Mouse (Mus musculus): ENCODE measurements at regions not wholly inside any gene's neighbourhood (a gene's known extent, or its start where the extent isn't known, plus 50 kb on each side); places are given as distances from the start of the nearest gene placed in this dataset.
A peak's percentile ranks its signal among the peaks of the same experiment; 100 is the strongest.

- DNase-seq: no peak
These were observed 362.0 kb upstream of the Chd6 start for GRCm38 (mm10) chr2:161470844-161471243.

DNA sequence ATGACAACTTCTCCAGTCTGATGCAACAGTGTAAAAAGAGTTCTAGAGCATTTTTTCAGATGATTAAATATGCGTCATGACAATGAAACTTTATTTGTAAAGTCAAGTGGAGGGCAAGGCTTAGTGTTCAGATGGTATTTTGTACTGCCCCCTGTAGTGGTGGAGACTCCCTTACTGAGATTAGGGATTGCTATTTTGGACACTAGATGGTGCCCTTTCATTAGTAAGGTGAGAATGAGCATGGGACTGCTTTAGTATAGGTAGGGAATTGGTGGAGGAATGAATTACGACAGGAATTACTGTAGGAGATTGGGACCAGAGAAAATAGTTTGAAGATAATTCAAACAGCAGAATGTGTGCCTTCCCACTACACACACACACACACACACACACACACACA lies 361.1 kb upstream of the Chd6 start:
- DNase-seq: peak; percentile 73

DNA sequence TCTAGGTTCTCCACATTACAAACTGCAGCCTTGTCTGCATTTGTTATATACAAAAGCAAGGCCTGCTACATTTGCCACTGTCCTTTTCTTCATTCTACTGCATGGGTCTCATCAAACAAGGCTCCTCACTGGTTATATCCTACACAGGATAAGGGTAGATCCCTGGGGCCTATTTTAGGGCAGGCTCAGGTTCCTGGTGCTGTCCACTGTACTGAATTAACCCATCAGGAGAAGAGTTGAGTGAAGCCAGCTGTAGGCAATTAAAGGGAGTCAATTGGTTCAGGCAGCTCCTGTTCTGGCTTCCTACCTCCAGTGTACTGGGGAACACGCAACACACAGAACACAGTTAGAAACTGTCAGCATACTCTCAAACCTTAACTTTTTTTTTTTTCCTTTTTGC lies 358.2 kb upstream of the Chd6 start:
- DNase-seq: no peak

DNA sequence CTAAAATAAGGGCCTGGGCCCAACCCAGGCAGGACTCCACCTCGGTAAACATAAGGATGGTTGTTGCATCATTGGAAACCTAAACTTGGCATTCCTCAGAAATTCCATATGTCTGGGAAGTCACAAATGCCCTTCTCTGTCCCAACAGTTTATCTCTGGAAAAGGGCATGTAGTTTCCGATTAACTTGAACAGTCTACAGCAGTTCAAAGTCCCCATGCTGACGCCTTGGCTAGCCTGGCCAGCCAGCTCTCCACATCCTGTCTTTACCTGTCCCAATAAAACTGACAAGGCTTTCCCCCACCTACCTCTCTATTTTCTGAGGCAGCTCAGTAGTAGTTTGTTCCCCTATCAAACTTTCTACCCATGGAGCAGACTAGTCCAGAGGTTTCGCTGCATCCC lies 351.7 kb upstream of the Chd6 start:
- no peak for DNase-seq

DNA sequence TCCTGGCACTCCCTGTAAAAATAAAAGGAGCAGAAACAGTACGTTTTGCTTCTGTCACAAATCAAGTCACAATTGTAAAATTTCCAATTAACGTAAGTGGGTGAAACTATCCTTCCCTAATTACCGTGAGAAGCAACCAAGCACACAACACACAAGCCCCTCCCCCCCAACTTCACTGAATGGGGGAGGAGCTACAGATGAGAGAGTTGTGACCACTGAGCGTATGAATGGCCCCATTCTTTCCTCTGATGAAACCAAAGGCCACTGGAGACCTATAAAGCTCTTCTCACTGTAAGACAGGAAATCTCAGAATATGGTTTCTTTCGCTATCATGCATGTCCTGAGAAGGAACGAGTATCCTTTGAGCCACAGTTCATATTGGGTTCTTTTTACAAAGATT lies 345.6 kb upstream of the Chd6 start:
- DNase-seq: no peak

- DNase-seq: no peak
These were observed 324.9 kb upstream of the Chd6 start for GRCm38 (mm10) chr2:161433816-161434215.

GRCm38 (mm10) chr2:161429294-161429693 lies 320.4 kb upstream of the Chd6 start:
- DNase-seq: no peak

DNA sequence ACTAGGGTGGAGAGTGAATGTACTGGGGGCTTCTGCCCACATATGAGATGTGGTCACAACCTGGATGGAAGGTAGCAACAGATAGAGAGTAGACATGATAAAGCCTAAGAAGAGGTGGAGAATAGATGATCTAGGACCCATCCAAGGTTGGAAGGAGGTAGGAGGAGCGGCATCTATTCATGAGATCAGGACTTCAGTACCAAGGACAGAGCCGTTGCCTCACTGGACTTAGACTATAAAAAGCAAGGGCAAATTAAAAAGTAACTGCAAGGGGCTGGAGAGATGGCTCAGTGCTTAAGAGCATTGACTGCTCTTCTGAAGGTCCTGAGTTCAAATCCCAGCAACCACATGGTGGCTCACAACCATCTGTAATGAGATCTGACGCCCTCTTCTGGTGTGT lies 316.7 kb upstream of the Chd6 start:
- DNase-seq: no peak

GRCm38 (mm10) chr2:161418062-161418461 lies 309.2 kb upstream of the Chd6 start:
- no peak for DNase-seq

DNA sequence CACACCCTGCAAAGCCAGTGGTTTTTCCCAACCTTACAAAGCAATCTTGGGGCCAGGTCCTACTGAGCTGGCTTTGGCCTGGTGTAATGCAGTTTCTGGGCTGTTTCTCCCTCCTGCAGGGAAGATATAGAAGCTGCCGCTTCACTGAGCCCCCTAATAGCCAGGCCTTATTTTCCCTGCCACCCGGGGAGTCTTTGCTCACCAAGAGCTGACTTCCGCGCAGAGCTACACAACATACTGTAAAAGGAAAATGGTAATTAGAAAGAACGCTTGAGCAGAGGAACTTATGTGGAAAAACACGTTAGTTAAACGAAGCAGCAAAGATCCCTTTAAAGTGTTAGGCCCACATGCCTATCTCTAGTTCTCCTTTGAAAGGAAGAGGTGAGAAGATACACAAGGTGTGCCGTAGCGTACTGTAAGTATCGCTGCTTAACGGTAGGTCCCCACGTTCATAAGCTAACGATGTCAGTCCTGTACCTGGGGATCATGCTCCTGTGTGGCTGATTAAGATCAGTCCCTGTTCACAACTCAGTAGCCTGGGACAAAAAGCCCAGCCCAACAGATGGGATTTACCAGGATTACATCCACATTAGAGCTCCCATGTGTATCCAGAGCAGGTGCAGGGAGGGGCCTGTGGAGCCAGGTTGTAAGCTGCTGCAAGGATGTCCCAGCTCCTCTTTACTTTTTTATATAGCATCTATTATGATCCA lies 307.5 kb upstream of the Chd6 start:
- DNase-seq: no peak

DNA sequence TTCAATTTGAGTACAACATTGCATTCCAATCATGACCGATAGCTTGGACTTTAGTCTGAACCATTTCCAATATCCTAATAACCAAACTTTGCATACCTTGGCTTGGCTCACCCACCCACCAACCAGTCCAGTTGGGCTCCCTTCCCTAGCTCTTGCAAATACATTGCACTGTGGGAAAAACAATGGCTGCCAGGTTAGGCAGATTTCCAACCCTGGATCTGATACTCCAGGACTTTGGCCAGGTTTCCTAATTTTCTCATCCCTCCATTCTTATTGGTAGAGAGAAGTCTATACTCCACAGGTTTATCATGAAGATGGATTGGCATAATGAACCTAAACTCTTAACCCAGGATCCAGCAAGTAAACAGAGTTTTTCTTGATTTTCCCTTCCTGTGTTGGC lies 299.4 kb upstream of the Chd6 start:
- no peak for DNase-seq

DNA sequence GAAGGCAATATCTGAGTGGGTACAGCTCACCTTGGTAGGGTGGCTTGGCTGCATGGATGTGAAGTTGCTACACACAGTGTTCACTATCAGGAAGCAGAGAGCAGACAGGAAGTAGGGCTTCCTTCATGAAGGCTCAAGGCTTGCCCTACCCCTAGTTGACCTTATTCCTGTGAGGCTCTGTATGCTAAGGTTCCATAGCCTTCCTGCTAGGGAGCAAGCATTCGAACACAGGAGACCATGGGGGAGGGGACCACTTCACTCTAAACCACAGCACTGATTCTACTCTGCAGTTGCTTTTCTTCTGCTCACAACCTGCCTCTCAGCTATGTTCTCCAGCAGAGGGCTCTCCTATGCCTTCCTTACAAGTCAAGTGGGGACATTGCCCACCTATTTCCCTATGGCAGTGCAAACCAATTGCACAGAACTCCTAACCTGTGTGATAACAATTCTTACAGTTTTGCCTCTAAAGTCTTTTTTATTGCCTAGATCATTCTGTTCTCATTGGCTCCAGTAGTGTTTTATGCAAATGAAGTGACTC lies 297.0 kb upstream of the Chd6 start:
- DNase-seq: no peak

GRCm38 (mm10) chr2:161398061-161398460 lies 289.2 kb upstream of the Chd6 start:
- no peak for DNase-seq

DNA sequence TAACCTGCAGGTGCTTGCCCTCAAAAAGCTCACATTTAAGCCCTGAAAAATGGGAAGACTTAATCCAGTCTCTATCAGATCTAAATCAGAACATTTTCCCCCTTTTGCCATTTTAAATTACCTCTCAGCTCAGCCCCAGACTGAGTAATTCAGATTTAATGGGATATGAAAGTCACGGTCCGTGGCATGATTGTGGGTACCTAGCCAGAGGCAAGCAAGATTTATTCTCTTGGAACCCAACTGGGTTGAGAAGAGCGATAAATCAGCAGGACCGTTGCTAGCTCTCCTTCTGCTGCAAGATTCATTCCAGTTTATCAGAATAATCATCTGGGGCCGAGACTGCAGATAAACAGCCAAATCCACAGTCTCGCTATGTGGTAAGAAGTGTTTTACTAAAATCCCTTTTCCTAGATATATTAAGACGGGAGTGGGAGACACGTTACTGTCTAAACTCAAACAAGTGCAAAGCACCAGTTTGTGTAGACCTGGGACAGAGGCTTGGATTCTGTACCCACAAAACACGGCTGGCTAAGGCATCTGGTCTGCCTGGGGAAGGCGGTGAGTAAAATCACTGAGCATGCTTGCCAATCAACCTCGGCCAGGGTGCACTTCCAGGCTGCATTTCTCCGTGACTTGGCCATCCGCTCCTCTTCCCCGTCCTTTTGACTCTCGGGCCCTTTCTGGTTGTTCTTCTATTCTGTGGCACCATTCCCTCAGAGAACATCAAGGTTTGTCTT lies 282.2 kb upstream of the Chd6 start:
- no peak for DNase-seq

- DNase-seq: no peak
These were observed 280.5 kb upstream of the Chd6 start for GRCm38 (mm10) chr2:161389318-161389835.

GRCm38 (mm10) chr2:161387054-161387453 lies 278.2 kb upstream of the Chd6 start:
- DNase-seq: no peak

- DNase-seq: no peak
These were observed 273.5 kb upstream of the Chd6 start for GRCm38 (mm10) chr2:161382411-161382810.

DNA sequence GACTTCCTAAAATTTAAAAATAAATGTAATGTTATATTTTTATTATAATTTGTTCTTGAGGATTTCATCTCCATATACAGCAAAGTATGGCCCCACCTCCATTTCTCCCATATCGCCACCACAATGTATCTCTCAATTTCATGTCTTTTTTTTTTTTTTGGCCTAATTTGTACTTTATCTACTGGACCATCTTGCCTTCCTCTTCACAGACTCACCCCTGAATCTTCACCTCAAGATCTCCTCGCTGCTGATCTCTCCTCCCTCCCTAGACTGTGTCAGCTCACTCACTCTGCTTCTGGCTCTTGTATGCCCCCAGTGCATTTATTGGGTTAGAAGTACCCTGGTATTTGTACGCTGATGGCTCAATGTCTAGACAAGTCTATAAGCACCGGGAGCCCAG lies 269.4 kb upstream of the Chd6 start:
- DNase-seq: no peak

- DNase-seq: peak; percentile 17
These were observed 253.4 kb upstream of the Chd6 start for GRCm38 (mm10) chr2:161362325-161362724.

- DNase-seq: no peak
These were observed 240.2 kb upstream of the Chd6 start for GRCm38 (mm10) chr2:161349110-161349509.

GRCm38 (mm10) chr2:161344018-161344417 lies 235.1 kb upstream of the Chd6 start:
- DNase-seq: no peak

DNA sequence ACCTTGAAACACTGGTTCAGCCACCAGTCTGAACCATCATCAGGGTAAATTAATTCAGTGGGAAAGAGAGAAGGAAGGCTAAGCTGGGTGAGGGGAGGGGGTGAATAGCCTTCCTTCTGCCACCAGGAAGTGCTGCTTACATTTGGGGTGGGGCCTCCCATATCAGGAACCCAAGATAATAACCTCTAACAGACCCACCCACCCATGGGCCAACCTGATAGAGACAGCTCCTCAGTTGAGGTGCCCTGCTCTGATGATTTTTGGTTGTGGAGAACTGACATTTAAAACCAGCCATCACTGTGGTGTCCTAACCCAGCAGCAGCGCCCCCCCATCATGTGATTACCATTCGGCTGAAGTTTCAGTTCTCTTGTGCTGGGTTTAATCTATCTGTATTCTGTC lies 233.8 kb upstream of the Chd6 start:
- DNase-seq: no peak

- no peak for DNase-seq
These were observed 232.6 kb upstream of the Chd6 start for GRCm38 (mm10) chr2:161341368-161341891.

- no peak for DNase-seq
These were observed 231.4 kb upstream of the Chd6 start for GRCm38 (mm10) chr2:161340291-161340690.
